Mouse (Mus musculus) embryonic facial prominence, embryonic 11.5 days (tissue): ENCODE results near the gene Cyp4x1. TPM values are rescaled to one million over a fixed set of nuclear protein-coding genes. Genes with fewer than 3 reads are reported as not detected.

Source experiments
- polyA plus RNA-seq: library from polyadenylated mRNA; unstranded; fragments of >200 nt; fragmentation: Nextera tagmentation; extraction: Ambion mirVana; gene quantifications from 2 replicates; pipeline ENCODE4 v1.2.1, GENCODE M21; 2014

Gene Cyp4x1
- polyA plus RNA-seq, 1 experiment from 2014 or later: 0.50 TPM

Other genes starting within 250 kb of the Cyp4x1 start
- gene Foxd2, start 225.4 kb downstream of the Cyp4x1 start, polyA plus RNA-seq: 2.7 and 3.6 TPM in 2 replicates
- gene Foxe3, start 208.3 kb downstream of the Cyp4x1 start, polyA plus RNA-seq: 1.1 and 3.1 TPM in 2 replicates
- gene Cmpk1, start 147.0 kb downstream of the Cyp4x1 start, polyA plus RNA-seq: 120 and 132 TPM in 2 replicates
- 23.1 and 25.1 TPM in 2 replicates for gene Stil, start 134.1 kb downstream of the Cyp4x1 start, polyA plus RNA-seq
- gene Tal1, start 77.9 kb downstream of the Cyp4x1 start, polyA plus RNA-seq: 4.8 and 5.3 TPM in 2 replicates
- gene Pdzk1ip1, start 45.6 kb downstream of the Cyp4x1 start, polyA plus RNA-seq: 11.3 and 13.1 TPM in 2 replicates
- not detected in 2 replicates for gene Cyp4a29, start 107.8 kb upstream of the Cyp4x1 start, polyA plus RNA-seq
- gene Cyp4a12a, start 164.8 kb upstream of the Cyp4x1 start, polyA plus RNA-seq: not detected in 2 replicates